Mouse (Mus musculus) olfactory bulb, adult 2 months (tissue): ENCODE results near the gene Tas1r3. TPM values are rescaled to one million over a fixed set of nuclear protein-coding genes. Genes with fewer than 3 reads are reported as not detected.

ENCODE experiments used
- H3K27ac ChIP-seq: fragments of 200-500 bp; 2 replicates; pipeline ENCODE4 v1.5.1; 2012; ENCODE audit warnings: low read depth, low read length; ENCODE audit not compliant: insufficient read depth
- H3K4me1 ChIP-seq: fragments of 200-500 bp; 2 replicates; pipeline ENCODE4 v1.6.1; 2012; ENCODE audit warnings: low read length; ENCODE audit not compliant: control insufficient read depth, insufficient read depth
- H3K4me3 ChIP-seq: fragments of 200-500 bp; 2 replicates; pipeline ENCODE4 v1.5.1; 2012; ENCODE audit warnings: mild to moderate bottlenecking, low read depth, low read length, moderate library complexity; ENCODE audit not compliant: insufficient read depth
- CTCF ChIP-seq: fragments of 200-500 bp; IDR thresholded peaks from 2 replicates; pipeline ENCODE4 v1.5.1; 2012; ENCODE audit warnings: low read depth, mild to moderate bottlenecking, low read length, moderate library complexity; ENCODE audit not compliant: insufficient read depth
- POLR2A ChIP-seq: fragments of 200-500 bp; IDR thresholded peaks from 2 replicates; pipeline ENCODE4 v1.6.1; 2012; ENCODE audit warnings: mild to moderate bottlenecking, low read depth, low read length, moderate library complexity; ENCODE audit not compliant: insufficient read depth
- WGBS: fragments of 180-500 bp; shearing (Covaris S2); methylation state at CpG from one replicate; pipeline ENCODE4 v1.1.7; 2018; 5-methylcytosine and 5-hydroxymethylcytosine counted together
- polyA plus RNA-seq: library from polyadenylated mRNA; stranded (reverse); fragments of >200 nt; gene quantifications from 2 replicates; pipeline ENCODE4 v1.2.4, GENCODE M21; 2012; ENCODE audit warnings: low replicate concordance; ENCODE audit not compliant: missing spikeins, insufficient read depth, insufficient read length

The Tas1r3 gene
- polyA plus RNA-seq, 1 experiment, result not detected

DNA sequence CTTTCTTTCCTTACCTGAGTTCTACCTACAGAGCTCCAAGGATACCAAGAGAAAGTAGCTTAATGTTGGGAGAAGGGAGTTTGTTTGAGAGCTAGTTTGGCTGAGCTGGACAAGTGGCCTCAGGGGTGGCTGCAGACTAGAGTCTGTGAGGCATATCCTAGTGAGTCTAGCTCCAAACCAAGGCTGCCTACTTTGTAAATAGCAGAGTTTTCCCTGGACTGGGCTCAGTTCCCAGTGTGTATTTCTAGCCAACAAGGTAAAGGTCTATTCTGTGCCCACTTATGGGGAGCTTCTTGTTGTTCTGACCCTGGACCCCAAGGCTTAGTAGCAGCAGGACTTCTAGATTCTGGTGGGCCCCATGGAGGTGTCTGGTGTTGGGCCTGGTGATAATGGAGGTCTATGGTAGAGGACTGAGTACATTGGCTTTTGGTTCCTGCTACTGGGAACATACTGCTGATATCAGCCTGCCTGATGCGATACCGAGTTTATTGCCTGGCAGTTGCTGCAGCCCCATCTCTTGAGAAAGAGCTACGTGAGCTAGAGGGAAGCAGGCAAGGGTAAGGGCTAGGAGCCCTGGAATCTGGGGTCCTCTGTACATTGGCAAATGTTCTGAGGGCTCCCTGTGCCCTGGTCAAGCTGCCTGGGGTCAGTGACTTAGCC is 13.2 kb downstream of the Tas1r3 start:
- H3K4me3 ChIP-seq, result no peak overlapping the region
- H3K4me1 ChIP-seq, result peaks cover 32% of the 10 kb centered on the region
- TF ChIP-seq CTCF (no peak), POLR2A (no peak)
- H3K27ac ChIP-seq, result no peak overlapping the region
- WGBS, result 88% methylated on average over 3 of the region's 3 CpGs

- WGBS, result 94% methylated on average over 2 of the region's 2 CpGs
- Histone ChIP-seq H3K4me1 (peaks cover 32% of the 10 kb centered on the region), H3K27ac (no peak overlapping the region), H3K4me3 (no peak overlapping the region)
- TF ChIP-seq CTCF (no peak), POLR2A (no peak)
Observed at GRCm38 (mm10) chr4:155849391-155849790, 13.8 kb downstream of the Tas1r3 start.

GRCm38 (mm10) chr4:155848434-155849095 is 14.6 kb downstream of the Tas1r3 start:
- WGBS, result 47% methylated on average over 7 of the region's 7 CpGs
- no peak overlapping the region for H3K27ac ChIP-seq
- H3K4me3 ChIP-seq, result peak overlapping the region; percentile 85
- no peak for TF ChIP-seq CTCF
- TF ChIP-seq POLR2A, result no peak
- H3K4me1 ChIP-seq, result peaks cover 32% of the 10 kb centered on the region

DNA sequence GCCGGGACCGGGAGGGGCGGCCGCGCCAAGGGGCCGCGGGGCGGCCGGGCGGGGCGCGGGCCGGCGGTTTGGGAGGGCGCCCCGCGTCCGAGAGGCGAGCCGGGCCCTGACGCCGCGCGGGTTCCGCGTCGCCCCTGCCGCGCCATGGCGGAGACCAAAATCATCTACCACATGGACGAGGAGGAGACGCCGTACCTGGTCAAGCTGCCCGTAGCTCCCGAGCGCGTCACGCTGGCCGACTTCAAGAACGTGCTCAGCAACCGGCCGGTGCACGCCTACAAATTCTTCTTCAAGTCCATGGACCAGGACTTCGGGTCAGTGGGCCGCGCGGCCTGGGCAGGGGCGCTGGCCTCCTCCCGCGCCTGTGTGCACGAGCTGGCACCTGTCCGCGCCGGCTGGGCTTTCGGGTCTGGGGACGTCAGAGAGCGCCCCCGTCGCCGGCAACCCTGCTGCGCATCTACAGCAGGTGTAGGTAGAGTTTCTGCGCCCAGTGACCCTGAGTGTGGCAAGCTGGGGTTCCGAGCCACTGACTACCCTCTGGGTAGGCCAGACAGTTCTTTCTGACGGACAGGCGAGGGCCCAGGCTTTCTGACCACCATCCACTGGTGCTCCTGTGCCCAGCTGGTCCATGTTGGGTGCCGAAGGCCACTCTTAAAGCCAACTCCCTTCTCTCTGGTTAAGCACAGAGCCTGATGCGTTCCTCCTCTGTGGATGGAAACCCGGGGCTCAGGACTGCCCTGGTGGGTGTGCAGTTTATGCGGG is 15.4 kb downstream of the Tas1r3 start:
- whole genome bisulfite sequencing, result 2% methylated on average over 68 of the region's 69 CpGs
- TF ChIP-seq POLR2A (no peak), CTCF (no peak)
- Histone ChIP-seq H3K4me1 (peaks cover 28% of the 10 kb centered on the region), H3K4me3 (peak overlapping the region; percentile 85), H3K27ac (no peak overlapping the region)

DNA sequence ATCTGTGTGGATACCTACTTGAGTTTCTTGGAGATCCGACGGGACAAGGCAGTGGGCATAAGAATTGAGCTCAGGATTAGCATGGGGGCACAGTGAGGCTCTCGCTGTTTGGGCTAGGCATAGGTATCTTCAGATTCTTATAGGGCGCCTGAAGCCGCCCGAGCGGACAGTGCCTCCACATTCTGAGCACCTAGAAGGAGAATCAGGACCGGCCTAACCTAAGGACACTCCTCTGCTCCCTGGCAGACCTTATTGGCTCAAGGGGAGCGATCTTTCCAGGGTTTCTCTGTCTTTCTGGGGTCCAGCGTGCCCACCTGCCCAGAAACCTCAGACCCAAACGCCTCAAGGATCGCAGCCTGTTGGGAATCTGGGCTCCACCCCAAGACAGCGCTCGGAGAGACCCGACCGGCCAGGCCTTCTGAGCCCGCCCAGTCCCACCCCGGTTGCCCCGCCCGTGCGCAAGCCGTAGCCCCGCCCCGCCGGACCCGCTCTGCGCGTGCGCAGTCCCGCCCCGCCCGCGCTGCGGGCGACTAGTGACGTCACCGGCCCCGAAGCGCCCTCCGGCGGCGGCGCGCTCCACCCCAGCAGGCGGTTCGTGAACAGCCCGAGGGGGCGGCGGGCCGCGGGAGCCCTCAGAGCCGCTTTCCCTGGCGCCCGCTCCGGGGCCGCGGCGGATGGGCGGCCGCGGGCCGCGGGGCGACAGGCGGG is 16.1 kb downstream of the Tas1r3 start, which contains the start of gene Dvl1:
TSS of gene Dvl1 (plus strand) at position 532 of the 708 bp plus-strand sequence.
- peak within 1 kb of the TSS; percentile 22 for H3K27ac ChIP-seq
- WGBS, result 3% methylated on average over 64 of the region's 65 CpGs
- peaks cover 28% of the 10 kb centered on the region for H3K4me1 ChIP-seq
- TF ChIP-seq POLR2A (peak; percentile 92), CTCF (0 out of 2 replicates have a peak, but pooled peaks have one; percentile 17)
- H3K4me3 ChIP-seq, result peak within 1 kb of the TSS; percentile 85

DNA sequence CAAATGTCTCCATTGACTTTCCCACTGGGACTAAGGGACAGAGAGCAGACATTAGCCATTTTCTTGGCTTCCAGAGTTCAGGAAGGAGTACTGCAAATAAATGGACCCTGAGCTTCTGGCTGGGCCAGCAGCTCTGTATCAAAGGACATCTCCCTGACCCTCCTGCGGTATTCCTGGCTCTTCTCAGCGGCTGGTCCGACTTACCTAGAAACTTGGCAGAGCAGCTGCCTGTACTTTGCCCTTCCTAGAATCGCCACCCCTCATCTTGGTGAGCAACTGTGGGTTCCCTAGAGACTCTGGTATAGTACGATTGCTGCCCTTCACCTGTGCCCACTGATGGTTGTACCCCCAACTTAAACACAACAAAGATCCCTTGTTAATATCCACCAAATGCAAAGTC is 19.9 kb downstream of the Tas1r3 start:
- WGBS, result 89% methylated on average over 5 of the region's 5 CpGs
- peaks cover 39% of the 10 kb centered on the region for H3K4me1 ChIP-seq
- H3K4me3 ChIP-seq, result no peak overlapping the region
- H3K27ac ChIP-seq, result no peak overlapping the region
- TF ChIP-seq POLR2A, result no peak
- no peak for TF ChIP-seq CTCF

GRCm38 (mm10) chr4:155841651-155842270 is 21.4 kb downstream of the Tas1r3 start:
- H3K4me1 ChIP-seq, result peaks cover 39% of the 10 kb centered on the region
- WGBS, result 55% methylated on average over 38 of the region's 38 CpGs
- no peak overlapping the region for H3K4me3 ChIP-seq
- no peak overlapping the region for H3K27ac ChIP-seq
- TF ChIP-seq CTCF (no peak), POLR2A (no peak)

DNA sequence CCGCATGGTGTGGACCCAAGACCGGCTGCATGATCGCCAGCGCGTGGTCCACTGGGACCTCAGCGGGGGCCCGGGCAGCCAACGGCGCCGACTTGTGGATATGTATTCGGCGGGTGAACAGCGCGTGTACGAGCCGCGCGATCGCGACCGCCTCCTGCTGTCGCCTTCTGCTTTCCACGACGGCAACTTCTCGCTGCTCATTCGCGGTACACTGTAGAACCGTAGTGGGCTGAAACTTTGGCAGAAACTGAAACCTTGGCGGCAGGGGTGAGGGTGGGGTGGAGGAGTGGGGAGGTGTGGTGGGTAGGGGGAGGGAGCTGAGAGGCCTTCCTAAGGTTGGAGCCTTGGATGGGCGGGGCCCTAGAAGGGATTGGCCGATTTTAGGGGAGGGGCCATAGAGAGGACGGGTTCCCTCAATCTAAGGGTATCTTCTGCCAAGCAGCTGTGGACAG is 22.1 kb downstream of the Tas1r3 start:
- TF ChIP-seq CTCF (no peak), POLR2A (no peak)
- Histone ChIP-seq H3K4me3 (peak overlapping the region; percentile 31), H3K27ac (no peak overlapping the region), H3K4me1 (peaks cover 33% of the 10 kb centered on the region)
- 3% methylated on average over 32 of the region's 32 CpGs for WGBS
